Mouse (Mus musculus) lung, embryonic 15.5 days (tissue): ENCODE data around the gene Hectd3. TPM values are rescaled to one million over a fixed set of nuclear protein-coding genes. Genes with fewer than 3 reads are reported as not detected.

Experiments used
- polyA plus RNA-seq: library from polyadenylated mRNA; unstranded; fragments of >200 nt; fragmentation: Nextera tagmentation; extraction: Ambion mirVana; gene quantifications from 2 replicates; pipeline ENCODE4 v1.2.1, GENCODE M21; 2015

Gene Hectd3
- polyA plus RNA-seq, 1 experiment from 2014 or later, result 10.1 TPM

Other genes starting within 250 kb of the Hectd3 start
- 36.4 and 37.8 TPM in 2 replicates for gene Toe1, start 187.7 kb upstream of the Hectd3 start, polyA plus RNA-seq
- gene Mutyh, start 187.6 kb upstream of the Hectd3 start, polyA plus RNA-seq, result 17.2 and 18.6 TPM in 2 replicates
- 0.52 and 0.71 TPM in 2 replicates for gene Hpdl, start 173.6 kb upstream of the Hectd3 start, polyA plus RNA-seq
- 0.56 and 0.58 TPM in 2 replicates for gene Zswim5, start 117.9 kb upstream of the Hectd3 start, polyA plus RNA-seq
- gene Urod, start 904 bp upstream of the Hectd3 start, polyA plus RNA-seq, result 91.7 and 103 TPM in 2 replicates
- gene Eif2b3, start 24.1 kb downstream of the Hectd3 start, polyA plus RNA-seq, result 34.2 and 35.6 TPM in 2 replicates
- gene Ptch2, start 100.8 kb downstream of the Hectd3 start, polyA plus RNA-seq, result 7.1 and 7.9 TPM in 2 replicates
- gene Btbd19, start 130.4 kb downstream of the Hectd3 start, polyA plus RNA-seq, result 5.9 and 6.8 TPM in 2 replicates
- gene Tctex1d4, start 131.5 kb downstream of the Hectd3 start, polyA plus RNA-seq, result 0.50 and 1.0 TPM in 2 replicates
- 3.1 and 4.1 TPM in 2 replicates for gene Plk3, start 138.6 kb downstream of the Hectd3 start, polyA plus RNA-seq
- gene Rps8, start 160.9 kb downstream of the Hectd3 start, polyA plus RNA-seq, result 923 and 933 TPM in 2 replicates
- 76.6 and 78.4 TPM in 2 replicates for gene Kif2c, start 187.3 kb downstream of the Hectd3 start, polyA plus RNA-seq